ENCODE assay signal across 10 mouse cellular contexts in the genomic region with DNA sequence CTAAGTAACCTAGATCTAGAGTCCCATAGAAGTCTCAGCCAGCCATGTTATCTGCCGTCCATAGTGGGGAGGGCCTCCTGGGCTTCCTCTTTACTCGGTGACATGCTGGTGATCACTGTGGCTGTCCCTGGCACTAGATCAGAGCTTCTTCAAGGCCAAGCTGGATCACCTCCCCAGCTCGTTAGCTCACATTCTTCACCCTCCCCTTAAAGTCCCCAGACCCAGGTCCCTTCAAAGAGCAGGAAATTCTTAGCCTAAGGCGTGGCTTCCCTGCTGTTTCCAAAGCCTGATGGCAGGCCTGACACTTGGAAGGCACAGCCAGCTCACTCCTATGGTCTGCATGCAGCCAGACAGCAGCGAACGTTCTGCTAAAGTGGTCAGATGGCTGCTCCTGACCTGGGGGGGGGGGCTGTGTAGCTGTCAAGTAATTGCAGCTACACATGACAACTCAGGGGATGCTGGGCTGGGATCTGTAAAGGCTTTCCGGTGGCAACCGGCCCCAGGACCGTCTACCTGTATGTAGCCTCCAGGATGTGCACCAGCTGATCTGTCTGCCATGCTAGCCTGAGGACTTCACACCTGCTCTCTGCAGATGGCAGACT.
DNase-seq lines count a peak whose midpoint lies in the region; ATAC-seq and TF ChIP-seq lines count a peak whose summit lies in the region.
"Had no signal": no experiment of that assay in that cellular context is flagged by ENCODE, and none has a peak within 500 bp of the region (broad histone marks: within the 10 kb centered on the region; RNA-seq: fewer than 3 reads in every experiment).

No protein-coding gene starts in this region.

- H3K27ac ChIP-seq in kidney, adult 2 months (ENCODE audit: insufficient read depth, low read depth, low read length) = no peak overlapping the region
- H3K27ac ChIP-seq in kidney, embryonic 14.5 days (ENCODE audit: low read depth, low read length) = no peak overlapping the region
- peak overlapping the region; percentile 9; the same call in 1 of the 2 replicates for H3K27ac ChIP-seq in heart, embryonic 15.5 days
- H3K27ac ChIP-seq: liver, embryonic 15.5 days had no signal

- H3K4me2 ChIP-seq in kidney, embryonic 14.5 days (replicated peaks; ENCODE audit: low read depth, low read length) = no peak overlapping the region
- H3K4me2 ChIP-seq in heart, embryonic 15.5 days = no peak overlapping the region
- H3K4me2 ChIP-seq: liver, embryonic 15.5 days had no signal

- no peaks in the 10 kb centered on the region for H3K36me3 ChIP-seq in kidney, adult 2 months (ENCODE audit: control insufficient read depth, insufficient read depth, low read length)
- H3K36me3 ChIP-seq in kidney, embryonic 14.5 days (ENCODE audit: control insufficient read depth, insufficient read depth, low read length) = no peaks in the 10 kb centered on the region
- H3K36me3 ChIP-seq in heart, embryonic 15.5 days = no peaks in the 10 kb centered on the region
- H3K36me3 ChIP-seq: liver, embryonic 15.5 days had no signal

- H3K4me3 ChIP-seq in kidney, adult 2 months (ENCODE audit: insufficient read depth, low read depth, low read length) = no peak overlapping the region
- H3K4me3 ChIP-seq in kidney, embryonic 14.5 days (ENCODE audit: low read length) = no peak overlapping the region
- H3K4me3 ChIP-seq in heart, embryonic 15.5 days = no peak overlapping the region
- H3K4me3 ChIP-seq: liver, embryonic 15.5 days had no signal

- DNase-seq in adrenal gland, adult 8-10 months = peak; percentile 36
- DNase-seq in adrenal gland, adult 18-20 months (ENCODE audit: low spot score in 2 of 2) = no peak
- peak; percentile 57 for DNase-seq in kidney, adult 2 months
- peak; percentile 40 for DNase-seq in ES-CJ7 (ENCODE audit: low read depth, low spot score)
- no peak for DNase-seq in ovary, postnatal 10 days (ENCODE audit: low spot score)
- DNase-seq: gastrocnemius, postnatal 14 days had no signal

- no peak for ATAC-seq in kidney, embryonic 14.5 days (ENCODE audit: low FRiP score, low TSS enrichment)
- no peak; the same call in 1 of the 2 replicates for ATAC-seq in heart, embryonic 15.5 days (replicated peaks; ENCODE audit: insufficient number of reproducible peaks, insufficient read depth, low FRiP score, low read depth)
- no peak for ATAC-seq in monocyte, adult 5-6 weeks (replicated peaks; ENCODE audit: insufficient number of reproducible peaks, low FRiP score, low TSS enrichment, poor library complexity, severe bottlenecking)

- 70% methylated on average over 9 of the region's 9 CpGs for WGBS in kidney, adult 2 months
- 43% methylated on average over 9 of the region's 9 CpGs for WGBS in kidney, embryonic 14.5 days
- WGBS in heart, embryonic 15.5 days = 36% methylated on average over 9 of the region's 9 CpGs

- no peak for TF ChIP-seq POLR2A in kidney, adult 2 months (IDR thresholded peaks at IDR 0.05; ENCODE audit: low read depth, low read length)

- peaks cover 8% of the 10 kb centered on the region for H3K4me1 ChIP-seq in kidney, adult 2 months (ENCODE audit: control insufficient read depth, insufficient read depth, low read length)
- H3K4me1 ChIP-seq in kidney, embryonic 14.5 days (ENCODE audit: control insufficient read depth, insufficient read depth, low read length) = 0 out of 2 replicates have a peak, but pooled peaks cover 6% of the 10 kb centered on the region
- H3K4me1 ChIP-seq in heart, embryonic 15.5 days (replicated peaks) = peaks cover 27% of the 10 kb centered on the region
- H3K4me1 ChIP-seq: liver, embryonic 15.5 days had no signal

- H3K9me3 ChIP-seq in kidney, embryonic 14.5 days (ENCODE audit: control insufficient read depth, low read length) = no peaks in the 10 kb centered on the region
- H3K9me3 ChIP-seq in heart, embryonic 15.5 days (replicated peaks) = no peaks in the 10 kb centered on the region
- H3K9me3 ChIP-seq: liver, embryonic 15.5 days had no signal

- H3K9ac ChIP-seq in kidney, embryonic 14.5 days (ENCODE audit: low read depth, low read length) = no peak overlapping the region
- H3K9ac ChIP-seq in heart, embryonic 15.5 days = no peak overlapping the region
- H3K9ac ChIP-seq: liver, embryonic 15.5 days had no signal

- H3K27me3 ChIP-seq in kidney, adult 2 months (replicated peaks; ENCODE audit: control insufficient read depth, insufficient read depth, low read length) = no peaks in the 10 kb centered on the region
- H3K27me3 ChIP-seq in kidney, embryonic 14.5 days (ENCODE audit: control insufficient read depth, insufficient read depth, low read length) = no peaks in the 10 kb centered on the region
- no peaks in the 10 kb centered on the region for H3K27me3 ChIP-seq in heart, embryonic 15.5 days
- H3K27me3 ChIP-seq: liver, embryonic 15.5 days had no signal

- TF ChIP-seq CTCF in kidney, adult 2 months (conservative IDR thresholded peaks at IDR 0.05; ENCODE audit: insufficient read depth, insufficient read length, low read depth, low read length) = no peak

Comparison
In these comparisons a context has a peak if more than half of its experiments do, and no peak if none do; other contexts are left out.
1. DNase-seq: peak in adrenal gland, adult 8-10 months (single experiment), kidney, adult 2 months (single experiment) and ES-CJ7 (single experiment); none in adrenal gland, adult 18-20 months (0 of 2) and ovary, postnatal 10 days (single experiment).